Mouse (Mus musculus): ENCODE measurements around the gene Sec61b. TPM values are rescaled to one million over a fixed set of nuclear protein-coding genes. Genes with fewer than 3 reads are reported as not detected.

Gene Sec61b
- polyA plus RNA-seq, 1 experiment: 116 TPM

DNA sequence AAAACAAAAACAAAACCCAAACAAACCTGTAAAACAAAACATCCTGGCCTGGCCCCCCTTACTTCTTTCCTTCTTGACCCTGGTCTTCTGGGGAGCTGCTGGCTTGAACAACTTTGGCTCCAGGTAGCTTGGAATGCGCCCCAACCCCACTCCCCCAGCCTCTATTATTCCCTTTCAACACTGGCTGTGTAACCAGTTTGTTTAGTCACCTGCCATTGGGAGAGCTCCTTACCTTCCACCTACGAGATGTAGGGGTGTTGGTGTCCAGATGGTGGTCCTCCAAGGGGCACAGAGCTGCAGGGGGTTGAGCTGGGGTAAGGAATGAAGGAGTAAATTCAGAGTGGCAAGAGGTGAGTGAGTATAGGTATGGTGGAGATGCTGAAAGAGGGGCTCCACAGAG is 7.3 kb upstream of the Sec61b start:
- Histone ChIP-seq H3K4me1 (ENCODE audit: control insufficient read depth, insufficient read depth, insufficient read length, low read length) (no peaks in the 10 kb centered on the region), H3K27ac (replicated peaks; ENCODE audit: low read depth, low read length) (no peak overlapping the region), H3K4me3 (ENCODE audit: insufficient read depth, low read depth, low read length) (no peak overlapping the region)

GRCm38 (mm10) chr4:47473586-47473967 is 881 bp upstream of the Sec61b start:
- H3K27ac ChIP-seq (replicated peaks; ENCODE audit: low read depth, low read length): no peak overlapping the region
- peak overlapping the region; percentile 69 for H3K4me3 ChIP-seq (ENCODE audit: insufficient read depth, low read depth, low read length)
- peaks cover 3% of the 10 kb centered on the region; the same call in 1 of the 2 replicates for H3K4me1 ChIP-seq (ENCODE audit: control insufficient read depth, insufficient read depth, insufficient read length, low read length)

GRCm38 (mm10) chr4:47474730-47475643 is 529 bp downstream of the Sec61b start:
- peak overlapping the region; percentile 81 for H3K4me3 ChIP-seq (ENCODE audit: insufficient read depth, low read depth, low read length)

DNA sequence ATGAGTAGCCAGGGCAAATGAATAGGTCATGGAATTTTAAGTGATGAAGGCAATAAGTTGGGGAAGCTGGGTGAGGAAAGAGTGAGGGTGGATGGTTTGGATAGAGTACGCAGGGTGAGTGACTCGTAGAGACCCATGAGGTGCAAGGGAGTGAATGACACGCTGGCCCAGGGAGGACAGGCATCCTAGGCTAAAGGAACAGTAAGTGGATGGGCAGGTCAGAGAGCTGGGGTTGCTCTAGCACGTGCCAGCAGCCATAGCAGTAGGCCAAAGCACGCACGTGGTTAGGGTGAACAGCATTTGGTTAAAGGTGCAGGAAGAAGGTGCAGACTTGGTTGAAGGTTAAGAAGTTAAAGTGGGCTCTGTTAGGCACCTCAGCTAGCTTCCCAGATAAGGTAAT is 3.1 kb downstream of the Sec61b start:
- Histone ChIP-seq H3K27ac (replicated peaks; ENCODE audit: low read depth, low read length) (no peak overlapping the region), H3K4me3 (ENCODE audit: insufficient read depth, low read depth, low read length) (no peak overlapping the region), H3K4me1 (ENCODE audit: control insufficient read depth, insufficient read depth, insufficient read length, low read length) (peaks cover 3% of the 10 kb centered on the region; the same call in 1 of the 2 replicates)

More at GRCm38 (mm10) chr4:47474730-47475643, 529 bp downstream of the Sec61b start:
- Histone ChIP-seq H3K4me1 (ENCODE audit: control insufficient read depth, insufficient read depth, insufficient read length, low read length) (peaks cover 3% of the 10 kb centered on the region; the same call in 1 of the 2 replicates), H3K27ac (replicated peaks; ENCODE audit: low read depth, low read length) (peak overlapping the region; percentile 32; the same call in 1 of the 2 replicates)

GRCm38 (mm10) chr4:47480095-47480494 is 5.6 kb downstream of the Sec61b start:
- no peaks in the 10 kb centered on the region for H3K4me1 ChIP-seq (ENCODE audit: control insufficient read depth, insufficient read depth, insufficient read length, low read length)
- H3K27ac ChIP-seq (replicated peaks; ENCODE audit: low read depth, low read length): no peak overlapping the region
- H3K4me3 ChIP-seq (ENCODE audit: insufficient read depth, low read depth, low read length): no peak overlapping the region

- Histone ChIP-seq H3K4me3 (ENCODE audit: insufficient read depth, low read depth, low read length) (no peak overlapping the region), H3K27ac (replicated peaks; ENCODE audit: low read depth, low read length) (no peak overlapping the region), H3K4me1 (ENCODE audit: control insufficient read depth, insufficient read depth, insufficient read length, low read length) (no peaks in the 10 kb centered on the region)
Measured at GRCm38 (mm10) chr4:47480576-47480975, 6.1 kb downstream of the Sec61b start.

DNA sequence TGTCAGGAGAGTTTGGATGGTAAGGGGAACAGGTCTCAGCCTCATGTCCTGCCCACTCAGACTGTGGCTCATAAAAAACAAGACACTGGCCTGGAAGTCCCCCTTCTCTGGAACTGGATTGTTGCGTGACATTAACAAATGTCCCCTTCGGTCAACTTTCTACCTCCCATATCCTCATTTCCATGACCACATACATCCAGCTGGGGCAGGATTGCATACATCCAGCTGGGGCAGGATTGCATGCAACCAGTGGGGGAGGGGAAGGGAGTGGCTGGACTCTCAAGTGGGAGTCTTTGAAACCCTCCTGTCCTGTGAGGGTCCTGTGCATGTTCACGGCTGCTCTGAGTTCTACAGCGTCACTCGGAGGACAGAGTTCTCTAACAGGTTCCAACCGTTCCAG is 16.8 kb downstream of the Sec61b start:
- no peak overlapping the region for H3K4me3 ChIP-seq (ENCODE audit: insufficient read depth, low read depth, low read length)
- no peaks in the 10 kb centered on the region for H3K4me1 ChIP-seq (ENCODE audit: control insufficient read depth, insufficient read depth, insufficient read length, low read length)
- no peak overlapping the region for H3K27ac ChIP-seq (replicated peaks; ENCODE audit: low read depth, low read length)

- H3K27ac ChIP-seq (replicated peaks; ENCODE audit: low read depth, low read length): no peak overlapping the region
- H3K4me1 ChIP-seq (ENCODE audit: control insufficient read depth, insufficient read depth, insufficient read length, low read length): no peaks in the 10 kb centered on the region
- no peak overlapping the region for H3K4me3 ChIP-seq (ENCODE audit: insufficient read depth, low read depth, low read length)
Measured at GRCm38 (mm10) chr4:47492311-47493086, 18.0 kb downstream of the Sec61b start.

- H3K27ac ChIP-seq (replicated peaks; ENCODE audit: low read depth, low read length): no peak overlapping the region
Measured at GRCm38 (mm10) chr4:47493456-47493855, 19.0 kb downstream of the Sec61b start.

GRCm38 (mm10) chr4:47494137-47494536 is 19.7 kb downstream of the Sec61b start:
- Histone ChIP-seq H3K4me3 (ENCODE audit: insufficient read depth, low read depth, low read length) (no peak overlapping the region), H3K4me1 (ENCODE audit: control insufficient read depth, insufficient read depth, insufficient read length, low read length) (no peaks in the 10 kb centered on the region), H3K27ac (replicated peaks; ENCODE audit: low read depth, low read length) (no peak overlapping the region)

More at GRCm38 (mm10) chr4:47493456-47493855, 19.0 kb downstream of the Sec61b start:
- no peak overlapping the region for H3K4me3 ChIP-seq (ENCODE audit: insufficient read depth, low read depth, low read length)
- H3K4me1 ChIP-seq (ENCODE audit: control insufficient read depth, insufficient read depth, insufficient read length, low read length): no peaks in the 10 kb centered on the region

DNA sequence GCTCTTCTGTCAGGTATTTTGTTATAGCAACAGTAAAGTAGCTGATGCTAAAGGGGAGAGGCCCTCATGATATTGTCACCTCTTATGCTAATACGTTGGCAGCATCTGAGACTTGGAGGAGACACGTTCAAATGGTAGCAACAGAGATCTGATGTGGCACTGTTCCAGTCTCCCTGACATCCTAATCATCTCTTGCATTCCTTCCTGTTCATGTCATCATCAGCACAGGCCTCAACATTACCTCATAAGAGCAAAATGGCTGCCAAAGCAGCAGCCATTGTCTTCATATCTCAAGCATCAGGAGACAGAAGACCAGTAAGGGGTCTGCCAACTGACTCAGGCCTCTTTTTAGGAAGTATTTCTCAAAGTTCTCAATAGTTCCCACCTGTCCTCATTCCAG is 20.2 kb downstream of the Sec61b start:
- Histone ChIP-seq H3K4me1 (ENCODE audit: control insufficient read depth, insufficient read depth, insufficient read length, low read length) (no peaks in the 10 kb centered on the region), H3K4me3 (ENCODE audit: insufficient read depth, low read depth, low read length) (no peak overlapping the region), H3K27ac (replicated peaks; ENCODE audit: low read depth, low read length) (no peak overlapping the region)

DNA sequence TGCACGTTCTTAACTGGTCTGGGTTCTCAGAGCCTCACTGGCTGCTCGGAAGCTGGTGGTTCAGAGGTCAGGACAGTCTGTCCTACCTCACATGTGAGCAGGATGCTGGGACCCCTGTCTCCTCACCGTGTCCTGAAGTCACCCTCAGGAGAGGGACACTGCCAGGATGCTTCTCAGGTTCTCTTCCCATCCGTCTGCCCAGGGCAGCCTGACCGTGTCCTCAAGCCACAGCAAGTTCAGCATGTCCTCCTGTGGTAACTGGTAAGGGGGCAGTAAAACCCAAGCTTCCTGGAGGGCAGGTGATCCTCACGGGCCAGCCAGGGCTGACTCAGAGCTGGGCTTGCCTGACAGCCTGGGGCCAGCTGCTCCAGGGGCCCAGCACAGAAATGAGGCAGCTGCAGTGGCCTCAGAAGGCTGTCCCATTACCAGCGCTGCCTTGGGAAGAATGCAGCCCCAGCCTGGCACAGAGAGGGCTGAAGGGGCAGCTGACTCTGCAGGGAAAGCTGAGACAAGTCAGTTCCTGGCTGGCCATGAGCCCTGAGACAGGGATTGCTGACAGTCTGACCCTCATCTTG is 23.4 kb downstream of the Sec61b start:
- Histone ChIP-seq H3K4me3 (ENCODE audit: insufficient read depth, low read depth, low read length) (no peak overlapping the region), H3K27ac (replicated peaks; ENCODE audit: low read depth, low read length) (no peak overlapping the region)

GRCm38 (mm10) chr4:47499121-47499545 is 24.7 kb downstream of the Sec61b start:
- no peak overlapping the region for H3K4me3 ChIP-seq (ENCODE audit: insufficient read depth, low read depth, low read length)
- no peak overlapping the region for H3K27ac ChIP-seq (replicated peaks; ENCODE audit: low read depth, low read length)

More for the DNA sequence above, 23.4 kb downstream of the Sec61b start:
- no peaks in the 10 kb centered on the region for H3K4me1 ChIP-seq (ENCODE audit: control insufficient read depth, insufficient read depth, insufficient read length, low read length)

DNA sequence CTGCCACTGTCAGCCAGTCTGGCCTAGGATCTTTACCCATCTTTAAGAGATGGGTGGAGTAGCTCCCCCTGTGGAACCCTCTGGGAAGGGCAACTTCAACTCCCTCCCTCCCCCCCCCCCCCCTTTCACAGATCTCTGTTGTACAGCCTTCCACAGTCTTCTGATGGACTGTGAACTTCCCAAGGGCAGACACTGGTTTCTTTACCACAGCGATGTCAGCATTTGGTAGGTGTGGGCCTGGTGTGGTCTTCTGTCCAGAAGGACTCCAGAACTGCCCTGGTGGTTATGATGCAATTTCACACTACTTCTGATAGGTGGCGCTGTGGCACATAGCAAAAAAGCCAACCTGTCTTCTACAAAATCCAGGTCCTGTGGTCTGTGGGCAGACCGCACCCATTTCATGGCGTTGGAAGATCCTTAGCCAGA is 28.1 kb downstream of the Sec61b start:
- H3K4me3 ChIP-seq (ENCODE audit: insufficient read depth, low read depth, low read length): no peak overlapping the region
- H3K4me1 ChIP-seq (ENCODE audit: control insufficient read depth, insufficient read depth, insufficient read length, low read length): no peaks in the 10 kb centered on the region
- H3K27ac ChIP-seq (replicated peaks; ENCODE audit: low read depth, low read length): no peak overlapping the region

More at GRCm38 (mm10) chr4:47499121-47499545, 24.7 kb downstream of the Sec61b start:
- H3K4me1 ChIP-seq (ENCODE audit: control insufficient read depth, insufficient read depth, insufficient read length, low read length): no peaks in the 10 kb centered on the region

- no peak overlapping the region for H3K4me3 ChIP-seq (ENCODE audit: insufficient read depth, low read depth, low read length)
Measured at GRCm38 (mm10) chr4:47503045-47503444, 28.6 kb downstream of the Sec61b start.

More at GRCm38 (mm10) chr4:47503045-47503444, 28.6 kb downstream of the Sec61b start:
- H3K4me1 ChIP-seq (ENCODE audit: control insufficient read depth, insufficient read depth, insufficient read length, low read length): no peaks in the 10 kb centered on the region
- H3K27ac ChIP-seq (replicated peaks; ENCODE audit: low read depth, low read length): no peak overlapping the region
